22 mouse cellular contexts compared by ENCODE assay signal in the genomic region with DNA sequence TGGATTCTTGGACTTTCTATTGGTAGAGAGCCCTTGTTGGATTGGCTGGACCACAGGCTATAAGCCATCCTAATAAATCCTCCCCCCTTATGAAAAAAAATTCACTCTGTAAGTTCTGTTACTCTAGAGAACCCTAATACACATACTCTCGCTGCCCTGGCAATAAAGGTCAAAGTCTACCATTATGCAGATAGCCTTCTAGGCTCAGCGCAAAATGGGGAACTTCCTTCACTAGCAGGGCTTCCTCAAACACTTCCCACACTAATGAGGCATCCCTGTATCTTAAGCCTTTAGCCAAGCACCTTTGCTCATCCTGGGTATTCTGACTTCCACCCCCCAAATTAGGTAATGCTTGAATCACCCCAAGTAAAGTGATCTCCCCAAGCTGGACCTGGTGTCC. TPM values are rescaled to one million over a fixed set of nuclear protein-coding genes. Genes with fewer than 3 reads are reported as not detected.
DNase-seq lines count a peak whose midpoint lies in the region; ATAC-seq lines count a peak whose summit lies in the region.
"Had no signal": no experiment of that assay in that cellular context is flagged by ENCODE, and none has a peak within 500 bp of the region (broad histone marks: within the 10 kb centered on the region; RNA-seq: fewer than 3 reads in every experiment).

No protein-coding gene starts in this region.

- H3K9ac ChIP-seq in intestine, embryonic 15.5 days: no peak overlapping the region
- H3K9ac ChIP-seq in forebrain, embryonic 13.5 days: no peak overlapping the region
- H3K9ac ChIP-seq: forebrain, embryonic 15.5 days; heart, embryonic 12.5 days; heart, embryonic 15.5 days; hindbrain, embryonic 12.5 days; hindbrain, embryonic 15.5 days had no signal

- H3K36me3 ChIP-seq in intestine, embryonic 15.5 days: no peaks in the 10 kb centered on the region
- H3K36me3 ChIP-seq in splenic B cell, adult 2 months (ENCODE audit: control insufficient read depth, insufficient read depth, low read length, poor library complexity, severe bottlenecking): no peaks in the 10 kb centered on the region
- no peaks in the 10 kb centered on the region for H3K36me3 ChIP-seq in forebrain, embryonic 13.5 days (ENCODE audit: poor library complexity, severe bottlenecking)
- H3K36me3 ChIP-seq: forebrain, embryonic 15.5 days; heart, embryonic 12.5 days; heart, embryonic 15.5 days; hindbrain, embryonic 12.5 days; hindbrain, embryonic 15.5 days had no signal

- intact Hi-C loops in heart, postnatal 25 days (cut with DNase I): no loop called here

- H3K27ac ChIP-seq in intestine, embryonic 15.5 days: no peak overlapping the region
- no peak overlapping the region for H3K27ac ChIP-seq in forebrain, embryonic 13.5 days
- H3K27ac ChIP-seq: forebrain, embryonic 15.5 days; heart, embryonic 15.5 days; hindbrain, embryonic 12.5 days; hindbrain, embryonic 15.5 days had no signal

- no peaks in the 10 kb centered on the region for H3K27me3 ChIP-seq in intestine, embryonic 15.5 days (replicated peaks)
- H3K27me3 ChIP-seq in splenic B cell, adult 2 months (ENCODE audit: control insufficient read depth, insufficient read depth, low read length, poor library complexity, severe bottlenecking): no peaks in the 10 kb centered on the region
- H3K27me3 ChIP-seq in forebrain, embryonic 13.5 days: no peaks in the 10 kb centered on the region
- H3K27me3 ChIP-seq: forebrain, embryonic 15.5 days; heart, embryonic 15.5 days; hindbrain, embryonic 15.5 days; Patski had no signal

- DNase-seq in MEL-GATA-1-ER (ENCODE audit: extremely low read depth, low read depth): peak; percentile 41
- DNase-seq in splenic B cell, adult 2 months (ENCODE audit: low read depth, low spot score): peak; percentile 26
- DNase-seq in heart, postnatal 25 days (ENCODE audit: low spot score): no peak
- no peak for DNase-seq in lung, adult 18-20 months
- DNase-seq: adrenal gland, postnatal 10 days; adrenal gland, postnatal 36 days; cerebellum, adult 18-20 months; cerebellum, adult 9-10 months; cerebellum, postnatal 14 days; gastrocnemius, postnatal 25 days; heart, adult 18-20 months; heart, postnatal 10 days had no signal

- H3K4me3 ChIP-seq in intestine, embryonic 15.5 days (replicated peaks): no peak overlapping the region
- H3K4me3 ChIP-seq in forebrain, embryonic 13.5 days: no peak overlapping the region
- H3K4me3 ChIP-seq: forebrain, embryonic 15.5 days; heart, embryonic 12.5 days; heart, embryonic 15.5 days; hindbrain, embryonic 12.5 days; hindbrain, embryonic 15.5 days had no signal

- peak; percentile 74 for ATAC-seq in intestine, embryonic 15.5 days
- ATAC-seq in megakaryocyte, adult 5-6 weeks (ENCODE audit: poor library complexity, severe bottlenecking): 0 out of 2 replicates have a peak, but pooled peaks have one; percentile 31
- ATAC-seq in forebrain, embryonic 13.5 days: no peak
- ATAC-seq: CD4-positive, CD25-positive, alpha-beta regulatory T cell, adult 4 months; forebrain, embryonic 15.5 days; Patski had no signal

- H3K4me2 ChIP-seq in intestine, embryonic 15.5 days (replicated peaks): no peak overlapping the region
- no peak overlapping the region for H3K4me2 ChIP-seq in forebrain, embryonic 13.5 days
- H3K4me2 ChIP-seq: forebrain, embryonic 15.5 days; heart, embryonic 12.5 days; heart, embryonic 15.5 days; hindbrain, embryonic 12.5 days; hindbrain, embryonic 15.5 days had no signal

- no peaks in the 10 kb centered on the region for H3K4me1 ChIP-seq in intestine, embryonic 15.5 days (replicated peaks)
- no peaks in the 10 kb centered on the region for H3K4me1 ChIP-seq in forebrain, embryonic 13.5 days
- H3K4me1 ChIP-seq: forebrain, embryonic 15.5 days; hindbrain, embryonic 15.5 days had no signal

- no peaks in the 10 kb centered on the region for H3K9me3 ChIP-seq in intestine, embryonic 15.5 days
- no peaks in the 10 kb centered on the region for H3K9me3 ChIP-seq in forebrain, embryonic 13.5 days (replicated peaks)
- H3K9me3 ChIP-seq: forebrain, embryonic 15.5 days; heart, embryonic 12.5 days; heart, embryonic 15.5 days; hindbrain, embryonic 12.5 days; hindbrain, embryonic 15.5 days had no signal

- WGBS in intestine, embryonic 15.5 days: 55% methylated on average over 2 of the region's 2 CpGs
- 87% methylated on average over 2 of the region's 2 CpGs for WGBS in forebrain, embryonic 13.5 days

RNA-seq across cellular contexts. Expression of gene Bak1, which starts 20.5 kb away (rescaled TPM):
- polyA plus RNA-seq in intestine, embryonic 15.5 days (2015; fragmentation: Nextera tagmentation; extraction: Ambion mirVana): 7.3 and 8.1 TPM in 2 replicates
- total RNA-seq in megakaryocyte, adult 5-6 weeks (2015): 115 and 120 TPM in 2 replicates
- total RNA-seq in megakaryocyte, adult 5-6 weeks (2017): 70.4 and 71.5 TPM in 2 replicates
- 10 to 100 TPM; 18.2 to 24.2 TPM for total RNA-seq in heart, postnatal 25 days (2021)
- polyA plus RNA-seq in forebrain, embryonic 13.5 days (2015; fragmentation: Nextera tagmentation; extraction: Ambion mirVana): 1.9 and 2.6 TPM in 2 replicates

RNA-seq across cellular contexts. Expression of gene Zbtb9, which starts 35.3 kb away (rescaled TPM):
- polyA plus RNA-seq in intestine, embryonic 15.5 days (2015; fragmentation: Nextera tagmentation; extraction: Ambion mirVana): 14.0 and 14.2 TPM in 2 replicates
- 4.5 and 4.7 TPM in 2 replicates for total RNA-seq in megakaryocyte, adult 5-6 weeks (2015)
- total RNA-seq in megakaryocyte, adult 5-6 weeks (2017): 13.3 and 14.4 TPM in 2 replicates
- 1 to 10 TPM; 2.9 to 3.8 TPM for total RNA-seq in heart, postnatal 25 days (2021)
- polyA plus RNA-seq in forebrain, embryonic 13.5 days (2015; fragmentation: Nextera tagmentation; extraction: Ambion mirVana): 17.4 and 17.7 TPM in 2 replicates

RNA-seq across cellular contexts. Expression of gene Itpr3, which starts 48.8 kb away (rescaled TPM):
- polyA plus RNA-seq in intestine, embryonic 15.5 days (2015; fragmentation: Nextera tagmentation; extraction: Ambion mirVana): 13.0 and 14.5 TPM in 2 replicates
- total RNA-seq in megakaryocyte, adult 5-6 weeks (2015): 5.9 and 6.2 TPM in 2 replicates
- 10.9 and 12.2 TPM in 2 replicates for total RNA-seq in megakaryocyte, adult 5-6 weeks (2017)
- total RNA-seq in heart, postnatal 25 days (2021): 1 to 10 TPM; 4.6 to 6.8 TPM
- polyA plus RNA-seq in forebrain, embryonic 13.5 days (2015; fragmentation: Nextera tagmentation; extraction: Ambion mirVana): 0.41 and 0.52 TPM in 2 replicates

Comparison
In these comparisons a context has a peak if more than half of its experiments do, and no peak if none do; other contexts are left out.
1. DNase-seq: peak in MEL-GATA-1-ER (single experiment) and splenic B cell, adult 2 months (single experiment); none in heart, postnatal 25 days (single experiment) and lung, adult 18-20 months (0 of 2).